Mouse (Mus musculus): ENCODE measurements at regions not wholly inside any gene's neighbourhood (a gene's known extent, or its start where the extent isn't known, plus 50 kb on each side); places are given as distances from the start of the nearest gene placed in this dataset.

DNA sequence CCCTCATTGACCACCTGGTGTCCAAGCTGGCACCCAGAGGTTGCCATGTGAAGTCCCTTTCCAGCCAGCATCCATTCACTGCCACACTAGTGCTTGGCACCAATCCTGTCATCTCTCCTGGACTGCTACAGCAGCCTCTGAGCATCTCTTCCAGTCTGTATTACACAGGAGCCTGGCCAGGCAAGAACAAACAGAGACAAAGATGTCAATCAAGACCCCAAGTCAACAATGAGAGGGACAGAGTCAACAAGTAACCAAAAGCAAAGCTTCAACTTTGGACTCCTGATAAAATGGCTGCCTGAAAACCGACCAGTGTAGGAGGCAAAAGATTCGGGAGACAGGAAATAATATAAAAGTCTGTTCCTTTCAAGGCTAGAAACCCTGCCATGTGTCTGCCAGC, 227.3 kb upstream of the Prox1 start:
- no peak for DNase-seq

DNA sequence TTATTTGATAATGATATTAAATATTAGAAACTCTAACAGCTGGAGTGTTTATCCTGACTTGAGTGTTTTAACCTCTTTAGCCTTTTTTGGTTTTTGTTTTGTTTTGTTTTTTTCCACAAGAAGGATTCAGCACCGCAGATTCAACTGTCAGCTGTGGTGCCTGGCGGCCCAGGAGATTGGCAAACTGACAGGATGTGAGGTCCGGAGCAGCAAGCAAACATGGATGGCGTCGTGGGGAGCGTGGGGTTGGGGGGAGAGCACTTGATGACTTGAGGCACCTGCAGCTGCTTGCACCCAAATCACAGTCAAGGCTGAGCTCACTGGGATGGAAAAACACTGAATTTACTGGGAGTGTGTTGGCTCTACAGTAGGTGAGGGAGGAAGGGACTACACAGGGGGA, 222.5 kb upstream of the Prox1 start:
- no peak for DNase-seq

DNA sequence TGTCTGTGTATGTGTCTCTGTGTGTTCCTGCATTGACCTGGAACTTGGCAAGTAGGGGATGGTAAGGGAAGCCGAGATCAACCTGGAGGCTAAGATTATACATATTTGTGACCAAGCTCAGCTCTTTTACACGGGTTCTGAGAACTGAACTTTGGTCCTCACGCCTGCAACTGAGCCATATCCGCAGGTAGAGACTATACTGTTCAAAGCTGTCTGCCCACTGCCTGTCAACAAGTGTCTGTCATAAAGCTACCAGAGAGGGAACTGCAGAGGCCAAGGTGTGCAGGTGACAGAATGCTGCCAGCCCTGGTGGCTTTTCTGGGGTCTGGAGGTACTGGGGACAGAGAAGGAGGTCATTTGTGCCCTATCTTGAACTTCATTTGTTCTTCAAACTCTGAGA, 218.3 kb upstream of the Prox1 start:
- no peak for DNase-seq

DNA sequence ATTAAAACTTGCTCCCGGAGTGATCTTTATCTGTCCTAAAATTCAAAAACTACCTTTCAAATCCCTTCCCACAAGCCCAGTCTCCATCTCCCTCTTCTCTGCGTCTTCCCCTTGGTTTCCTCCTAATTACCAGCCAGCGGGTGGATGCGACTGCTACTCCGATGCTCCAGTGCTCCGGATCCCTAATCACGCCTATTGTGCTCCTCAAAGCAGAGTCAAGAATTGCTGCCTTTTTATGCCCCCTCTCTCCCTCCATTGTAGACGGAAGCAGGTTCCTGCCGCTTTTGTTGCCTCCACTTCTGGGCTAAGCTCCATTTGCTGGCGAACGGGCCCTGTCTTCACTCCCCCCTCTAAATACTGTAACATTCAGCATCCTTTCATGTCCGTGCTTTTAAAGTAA, 214.0 kb upstream of the Prox1 start:
- no peak for DNase-seq

DNA sequence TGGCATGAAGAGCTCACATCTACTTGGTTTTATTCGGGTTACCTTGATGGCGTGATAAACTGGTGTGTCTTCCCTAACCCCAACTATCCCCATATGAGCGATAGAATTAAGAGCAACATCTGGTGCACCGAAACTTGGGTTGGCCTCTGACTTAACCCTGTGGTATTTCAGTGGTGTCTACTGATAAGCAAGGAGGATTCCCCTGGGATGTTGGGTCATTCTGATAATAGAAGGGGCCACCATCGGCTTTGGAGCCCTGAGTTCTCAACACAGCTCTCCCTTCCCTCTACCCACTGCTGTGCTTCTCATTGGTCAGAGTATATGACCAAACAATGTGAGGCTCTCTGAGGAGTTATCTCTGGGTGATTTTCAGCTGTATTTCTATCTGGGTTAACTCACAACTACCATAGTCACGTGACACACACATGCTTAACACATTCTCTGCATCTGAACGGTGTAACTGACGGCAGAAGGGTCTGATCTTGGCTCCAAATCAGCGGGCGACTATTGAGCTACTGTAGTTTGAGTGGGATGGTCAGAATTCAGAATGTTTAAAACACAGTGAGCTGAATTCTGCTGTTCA, 212.8 kb upstream of the Prox1 start:
- DNase-seq: no peak

DNA sequence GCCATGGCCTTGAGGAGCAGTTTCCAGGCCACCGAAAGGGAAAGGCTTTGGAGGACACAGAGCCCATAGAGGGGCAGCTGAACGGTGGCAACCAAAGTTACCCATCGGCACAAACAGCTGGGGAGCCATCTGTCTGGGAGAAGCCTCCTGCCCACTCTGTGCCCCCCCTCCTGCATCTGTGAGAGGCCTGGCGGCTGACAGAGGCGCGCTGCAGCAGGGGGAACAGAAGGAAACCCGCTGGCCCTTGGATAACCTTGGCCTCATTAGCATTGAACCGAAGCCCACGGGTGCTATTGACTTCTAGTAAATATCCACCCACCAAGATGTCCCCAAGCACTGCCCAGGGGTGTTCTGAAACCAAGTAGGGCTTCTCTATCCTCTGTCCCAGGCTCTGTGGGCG, 209.6 kb upstream of the Prox1 start:
- no peak for DNase-seq

DNA sequence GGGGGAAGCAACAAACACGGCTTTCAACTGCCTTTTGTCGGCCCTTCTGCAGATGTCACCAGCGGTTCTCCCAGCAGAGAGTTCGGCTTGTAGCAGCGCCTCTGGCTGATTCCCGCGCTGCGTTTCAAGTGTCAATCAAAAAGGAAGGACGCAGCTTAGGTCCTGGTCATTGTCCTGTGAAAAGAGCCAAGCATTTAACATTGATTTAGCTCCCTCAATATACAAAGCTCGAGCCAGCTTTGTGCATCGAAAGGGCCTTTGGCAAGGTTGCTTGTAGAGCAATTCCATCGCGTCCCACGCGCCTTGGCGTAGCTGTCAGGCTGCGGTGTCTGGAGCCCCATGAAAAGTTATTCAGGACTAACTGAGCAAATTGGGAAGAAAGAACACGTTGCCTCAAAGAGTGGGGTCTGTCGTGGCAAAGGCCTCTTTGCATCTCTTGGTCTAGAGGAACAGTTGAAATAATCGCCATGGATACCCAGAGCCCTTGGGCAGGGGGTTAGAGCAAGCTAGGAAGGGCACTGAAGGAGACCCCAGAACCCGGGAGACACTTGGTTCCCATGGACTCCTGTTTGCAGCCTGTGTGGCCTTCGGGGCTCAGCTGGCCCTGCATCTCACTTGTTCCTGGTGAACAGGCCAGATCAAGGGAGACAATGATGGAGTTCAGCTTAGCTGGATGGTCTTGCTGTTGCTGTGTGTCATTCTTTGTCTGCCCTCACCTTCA, 204.8 kb upstream of the Prox1 start:
- DNase-seq: no peak

DNA sequence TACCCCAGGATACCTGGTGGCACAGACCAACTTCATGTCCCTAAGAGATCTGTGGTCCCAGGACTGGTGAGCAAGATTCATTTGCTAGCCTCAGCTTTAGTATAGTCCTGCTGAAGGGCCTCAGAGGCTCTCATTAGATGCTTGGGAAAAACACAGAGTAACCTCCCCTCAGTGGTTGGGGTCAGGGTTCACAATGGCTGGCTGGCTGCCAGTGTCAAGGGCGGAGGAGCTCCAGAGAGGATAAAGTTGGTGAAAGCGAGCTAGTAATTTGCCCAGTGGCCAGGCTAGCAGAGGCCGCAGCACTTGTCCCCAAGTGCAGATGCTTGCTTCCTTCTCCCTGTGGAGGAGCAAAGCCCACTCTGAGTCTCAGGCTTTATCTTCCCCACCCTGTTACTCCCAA, 203.8 kb upstream of the Prox1 start:
- peak; percentile 80 for DNase-seq

DNA sequence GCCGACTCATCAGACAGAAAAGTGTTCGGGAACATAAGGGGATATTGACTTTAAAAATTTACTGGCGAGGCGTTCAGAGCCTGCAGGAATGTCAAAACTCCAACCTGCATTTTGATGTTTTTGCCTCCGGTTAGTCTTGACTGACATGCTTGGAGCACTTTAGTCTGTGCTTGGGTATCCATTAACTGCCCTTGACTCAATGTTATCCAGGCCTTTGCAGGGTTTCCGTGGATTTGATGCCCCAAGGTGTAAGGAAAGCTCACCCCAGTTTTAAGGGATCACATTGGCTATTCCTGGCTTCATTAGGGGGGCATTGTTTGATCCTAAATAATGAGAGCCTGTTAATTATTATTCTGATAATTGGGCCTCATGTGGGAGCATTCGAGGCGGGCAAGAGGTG, 196.1 kb upstream of the Prox1 start:
- DNase-seq: peak; percentile 54

DNA sequence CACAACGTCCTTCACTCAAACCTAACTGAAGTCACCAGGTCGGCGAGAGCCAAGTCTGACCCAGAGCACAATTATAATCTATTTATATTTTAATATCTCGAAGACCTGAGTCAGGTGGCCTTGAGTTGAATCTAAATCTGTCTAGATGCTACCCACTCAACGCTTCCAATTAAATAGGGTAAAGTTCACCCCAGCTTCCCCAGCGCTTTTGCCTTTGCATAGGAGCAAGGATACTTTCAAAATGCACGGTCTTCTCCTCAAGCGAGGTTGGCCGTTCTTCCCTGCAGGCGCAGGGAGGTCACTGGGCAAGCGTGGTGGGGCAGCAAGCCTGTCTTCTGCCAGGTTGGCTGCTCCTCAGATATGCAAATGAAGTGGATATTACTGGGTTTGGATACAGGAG, 194.6 kb upstream of the Prox1 start:
- DNase-seq: peak; percentile 11

DNA sequence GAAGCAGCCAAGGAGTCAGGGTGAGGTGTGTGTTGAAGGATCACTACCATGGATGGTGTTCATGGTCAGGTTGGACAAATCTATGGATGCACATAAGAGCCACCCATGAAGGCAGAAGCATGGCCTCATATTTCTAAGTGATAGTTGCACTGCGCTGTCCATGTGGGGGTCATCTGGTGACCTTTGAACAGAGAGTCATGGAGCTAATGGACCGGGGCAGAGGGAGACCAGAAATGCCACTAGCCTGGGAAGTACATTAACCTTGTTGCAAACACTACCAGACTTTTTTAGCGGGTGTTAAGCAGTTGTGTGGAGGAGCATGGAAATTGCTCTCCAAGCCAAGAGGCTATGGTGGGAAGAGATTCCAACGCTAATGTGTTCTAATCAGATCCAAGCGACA, 190.1 kb upstream of the Prox1 start:
- DNase-seq: peak; percentile 18

DNA sequence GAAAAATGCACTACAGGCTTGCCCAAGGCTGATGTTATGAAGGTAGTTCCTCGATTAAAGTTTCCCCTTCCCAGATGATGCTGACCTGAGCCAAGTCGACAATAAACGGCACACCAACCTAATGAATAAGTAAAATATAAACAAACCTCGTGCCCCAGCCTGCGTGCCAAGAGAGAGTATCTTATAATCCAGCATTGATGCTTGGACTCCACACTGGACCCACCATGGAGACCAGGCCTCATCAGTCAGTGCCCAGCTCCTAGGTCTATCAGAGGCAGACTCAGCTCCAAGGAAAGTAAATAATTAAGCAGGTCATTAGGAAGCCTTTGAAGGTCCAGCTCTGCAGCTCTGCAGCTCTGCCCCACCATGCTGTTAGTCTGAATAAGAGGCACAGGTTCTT, 187.3 kb upstream of the Prox1 start:
- peak; percentile 50 for DNase-seq

DNA sequence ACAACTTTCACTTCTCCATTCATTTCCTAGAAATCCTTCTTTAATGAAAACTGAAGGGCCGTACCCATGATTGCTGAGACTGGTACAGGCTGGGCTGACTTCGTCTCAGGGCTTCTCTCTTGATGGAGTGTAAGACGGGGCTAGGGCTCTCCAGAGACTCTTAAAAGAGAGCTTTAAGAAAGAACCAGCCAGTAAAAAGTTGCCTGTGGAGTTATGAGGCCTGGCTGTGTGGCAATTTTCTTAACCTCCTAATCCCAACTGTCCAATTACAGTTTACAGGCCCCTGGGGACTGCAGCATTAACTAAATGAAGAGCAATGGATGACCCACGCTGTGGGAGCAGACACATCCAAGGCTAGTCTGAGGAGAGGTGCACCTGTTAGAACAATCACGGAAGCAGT, 177.1 kb upstream of the Prox1 start:
- no peak for DNase-seq

DNA sequence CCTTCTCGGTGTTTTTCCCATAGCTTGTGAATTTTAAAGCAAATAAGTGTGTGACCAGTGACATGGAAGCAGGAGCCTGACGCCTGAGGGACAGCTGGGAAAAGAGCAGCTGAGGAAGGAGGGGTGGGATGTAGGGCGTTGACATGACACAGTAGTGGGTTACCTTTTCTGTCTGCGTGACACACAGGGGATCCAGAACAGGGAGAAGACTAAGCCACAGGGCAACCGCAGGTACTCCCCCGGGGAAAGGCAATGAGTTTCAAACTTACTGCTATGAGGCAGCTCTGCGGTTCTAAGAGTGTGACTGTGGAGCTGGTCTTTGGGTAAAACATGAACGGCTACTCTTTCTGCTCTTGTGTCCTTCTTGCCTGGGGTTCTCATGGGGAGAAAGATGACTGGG, 170.2 kb upstream of the Prox1 start:
- no peak for DNase-seq

DNA sequence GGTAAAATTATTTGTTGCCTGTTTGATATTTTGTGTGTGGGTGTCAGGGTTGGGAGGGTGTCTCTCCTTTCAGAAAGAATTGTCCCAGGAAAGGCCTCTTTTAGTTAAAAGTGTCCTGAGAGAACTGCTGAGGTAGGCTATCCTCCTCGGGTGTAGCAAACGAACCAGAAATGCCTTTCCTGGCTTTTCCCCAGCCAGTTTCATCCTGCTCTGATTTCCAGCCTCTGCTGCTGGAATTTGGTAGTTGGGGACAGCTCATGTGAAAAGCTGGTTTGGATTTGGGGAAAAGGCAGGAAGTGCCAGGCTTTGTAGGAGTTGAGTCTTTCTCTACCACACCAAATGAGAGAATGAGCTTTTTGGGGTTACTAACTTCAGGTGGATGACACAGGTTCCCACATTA, 164.0 kb upstream of the Prox1 start:
- no peak for DNase-seq

DNA sequence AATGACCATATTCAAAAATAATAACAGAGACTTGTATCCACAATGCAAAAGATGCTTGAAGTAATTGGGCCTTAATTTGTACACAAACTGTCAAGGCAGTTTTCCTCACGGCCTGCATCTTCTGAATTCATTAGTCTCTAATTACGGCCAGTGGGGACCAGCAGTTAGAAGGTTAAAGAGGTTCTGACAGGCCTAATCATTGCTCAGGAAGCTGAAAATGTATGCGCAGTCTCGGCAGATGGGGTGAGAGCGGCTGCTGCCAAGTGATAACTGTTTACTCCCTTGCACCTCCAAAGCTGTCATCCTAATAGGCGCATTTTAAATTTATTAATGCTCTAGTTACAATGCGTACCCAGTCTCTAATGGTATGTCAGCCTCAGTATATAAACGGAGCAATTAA, 163.5 kb upstream of the Prox1 start:
- no peak for DNase-seq

DNA sequence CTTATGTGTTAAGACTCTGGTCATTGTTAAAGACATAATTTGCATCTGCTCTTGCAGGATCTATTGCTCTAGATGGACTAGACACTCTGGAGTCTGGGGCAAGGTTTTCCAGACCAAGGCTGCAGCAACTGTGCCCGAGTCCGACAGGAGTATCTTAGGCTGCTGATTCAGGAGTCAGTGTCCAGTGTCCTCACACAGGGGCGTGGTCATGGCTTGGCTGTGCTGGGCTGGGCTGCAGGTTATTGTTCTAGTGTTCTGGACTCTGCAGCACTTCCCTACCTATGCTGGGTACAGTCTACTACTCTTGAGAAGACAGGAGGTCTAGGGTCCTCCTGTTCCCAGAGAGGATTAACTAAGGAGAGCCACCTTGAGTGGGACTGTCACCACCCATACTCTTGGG, 161.5 kb upstream of the Prox1 start:
- no peak for DNase-seq

DNA sequence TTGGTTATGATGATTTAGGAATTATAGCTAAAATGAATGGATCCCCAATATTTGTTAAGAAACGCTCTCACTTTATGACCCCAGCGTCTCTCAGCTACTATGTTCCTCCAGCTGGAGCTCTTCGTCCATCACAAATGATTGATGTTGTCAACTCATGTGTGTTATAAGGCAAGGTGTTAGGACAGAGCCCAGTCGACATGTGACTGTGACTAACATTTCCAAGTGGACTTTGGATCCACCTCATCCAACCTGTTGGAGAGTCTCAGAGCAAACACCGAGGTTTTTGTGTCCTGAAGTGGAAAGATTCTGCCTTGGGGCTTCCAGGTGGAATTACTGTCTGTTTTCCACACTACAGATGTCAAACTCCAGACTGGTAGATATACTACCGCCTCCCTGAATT, 154.0 kb upstream of the Prox1 start:
- DNase-seq: peak; percentile 8

DNA sequence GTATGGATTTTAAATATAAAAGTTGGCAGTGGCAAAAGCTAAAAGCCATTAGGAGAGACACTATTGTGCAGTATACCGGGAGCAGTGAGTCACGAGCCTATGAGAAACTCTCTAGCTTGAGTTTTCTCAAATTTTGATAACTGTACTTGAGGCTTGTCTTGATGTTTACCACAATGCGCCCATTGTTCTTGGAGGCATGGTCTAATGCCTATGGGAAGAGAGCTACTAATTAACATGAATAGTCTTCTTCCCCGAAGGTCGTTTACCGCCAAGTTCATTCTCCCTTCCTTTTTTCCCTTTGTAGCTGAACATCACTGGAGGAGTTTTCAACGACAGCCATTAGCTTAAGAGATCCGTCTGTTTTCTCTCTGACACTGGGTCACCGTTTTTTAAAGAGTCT, 153.2 kb upstream of the Prox1 start:
- no peak for DNase-seq

DNA sequence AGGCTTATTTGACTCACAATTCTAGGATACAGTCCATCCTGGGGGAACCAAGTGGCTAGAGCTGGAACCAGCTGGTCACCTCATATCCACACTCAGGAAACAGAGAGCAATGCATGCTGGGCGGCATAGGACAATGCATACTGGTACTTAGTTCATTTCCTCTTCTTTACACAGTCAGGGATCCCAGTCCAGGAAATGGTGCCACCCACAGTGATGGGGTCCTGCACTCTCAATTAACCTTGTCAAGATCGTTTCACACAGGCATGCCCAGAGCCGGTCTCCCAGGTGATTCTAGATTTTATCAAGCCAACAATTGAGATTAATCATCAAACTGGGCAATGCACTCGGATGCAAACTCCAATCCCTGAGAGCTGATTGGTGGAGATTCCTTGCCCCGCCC, 145.7 kb upstream of the Prox1 start:
- no peak for DNase-seq

DNA sequence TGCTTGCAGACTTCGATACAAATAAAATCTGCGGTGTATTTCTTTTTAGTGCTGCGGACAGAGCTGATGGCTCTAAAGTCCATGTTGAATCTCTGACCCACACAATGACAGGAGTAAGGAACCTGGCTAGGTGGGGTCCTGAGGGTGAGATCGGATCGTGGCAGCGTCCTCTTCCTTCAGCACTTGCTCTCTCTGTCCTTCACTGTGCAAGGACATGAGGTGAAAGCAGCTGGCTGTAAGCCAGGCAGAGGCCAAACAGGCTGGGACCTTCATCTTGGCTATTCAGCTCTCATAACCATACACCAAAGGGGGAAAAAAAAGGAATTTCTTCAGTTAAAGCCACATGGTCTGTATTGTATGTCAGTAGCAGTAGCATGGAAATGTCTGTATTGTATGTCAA, 139.3 kb upstream of the Prox1 start:
- DNase-seq: no peak

DNA sequence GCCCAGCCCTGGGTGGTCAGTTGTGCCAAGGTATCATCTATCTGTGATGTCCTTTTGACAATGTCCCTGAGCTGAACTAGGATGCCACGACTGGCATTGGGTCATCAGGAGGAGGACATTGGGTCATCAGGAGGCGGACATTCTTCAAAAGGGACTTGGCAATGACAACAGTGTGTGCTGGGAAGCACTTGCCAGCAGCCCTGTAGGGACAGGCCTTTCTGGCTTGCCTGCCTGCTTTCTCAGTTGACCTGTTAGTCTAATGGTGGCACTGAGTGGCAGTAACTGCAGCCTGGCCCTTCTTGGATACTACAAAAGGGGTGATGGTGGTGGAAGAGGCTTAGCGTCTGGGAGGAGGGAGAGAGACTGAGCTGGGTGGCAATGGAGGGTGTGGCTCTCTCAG, 137.2 kb upstream of the Prox1 start:
- DNase-seq: no peak

DNA sequence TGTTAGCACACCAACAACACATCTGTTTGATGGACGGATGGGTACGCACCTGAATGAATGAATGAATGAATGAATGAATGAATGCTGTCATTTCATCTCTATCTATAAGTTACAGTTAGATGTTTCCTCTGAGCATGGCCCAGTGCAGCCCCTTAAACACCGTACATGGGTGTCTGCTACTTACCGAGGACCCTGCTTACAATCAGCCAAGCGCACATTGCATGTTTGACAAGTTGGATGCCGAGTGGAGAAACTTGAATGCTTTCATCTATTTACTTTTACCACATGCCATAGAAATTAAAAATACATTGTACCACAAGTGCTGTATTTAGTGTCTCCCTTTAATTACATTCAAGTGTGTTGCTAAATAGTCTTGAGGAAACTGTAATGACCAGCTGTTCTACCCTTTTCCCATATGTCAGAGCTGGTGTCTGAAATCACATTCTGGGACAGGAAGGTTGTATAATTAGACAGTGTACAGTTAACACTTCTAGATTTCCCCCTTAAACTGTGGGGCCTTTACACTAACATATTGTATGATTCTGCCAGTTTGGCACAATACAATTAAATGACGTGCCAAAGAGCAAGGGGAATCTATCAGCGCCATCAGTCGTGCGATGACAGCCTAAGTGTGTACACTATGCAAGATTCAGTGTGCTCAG, 127.3 kb upstream of the Prox1 start:
- DNase-seq: no peak

DNA sequence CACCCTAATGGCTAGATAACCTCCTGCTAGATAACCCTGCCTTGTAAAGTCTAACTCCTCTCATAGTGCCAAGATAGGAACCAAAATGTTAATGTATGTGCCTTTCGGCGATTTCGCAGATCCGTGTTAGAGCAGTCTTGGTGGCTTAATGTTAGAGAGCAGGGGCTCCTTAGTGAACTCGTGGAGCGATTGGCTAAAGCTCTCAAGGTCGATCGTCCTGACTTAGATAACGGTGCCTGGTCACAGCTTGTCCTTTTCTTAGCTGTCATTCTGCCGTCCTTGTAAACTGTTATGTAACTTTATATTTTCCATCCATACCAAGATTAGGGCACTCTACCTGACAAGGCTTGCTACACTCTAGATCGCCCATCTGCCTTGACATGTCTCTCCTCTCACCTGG, 119.5 kb upstream of the Prox1 start:
- DNase-seq: no peak
